Mouse (Mus musculus): ENCODE measurements around the gene Rpa2.

DNA sequence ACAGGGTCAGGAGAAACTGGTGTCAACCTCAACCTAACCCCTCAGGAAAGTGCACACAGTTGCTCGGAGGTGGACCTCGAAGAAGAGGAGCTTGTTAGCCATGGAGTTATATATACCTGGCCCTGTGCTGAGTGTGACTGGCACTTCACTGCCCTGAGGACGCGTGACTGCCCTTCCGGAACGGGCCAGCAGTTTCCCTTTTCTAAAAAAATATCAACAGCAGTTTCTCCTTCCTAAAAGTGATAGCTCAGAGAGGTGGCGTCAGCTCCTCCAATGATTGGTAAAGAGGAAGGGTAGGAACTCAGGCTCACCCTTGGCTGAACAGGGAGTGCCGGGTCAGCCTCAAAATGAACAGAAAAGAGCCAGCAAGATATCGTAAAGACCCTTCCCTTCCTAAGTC is 25.9 kb downstream of the Rpa2 start:
- TF ChIP-seq CTCF (IDR thresholded peaks at IDR 0.05; ENCODE audit: control insufficient read depth, insufficient read depth, low read length) (peak; percentile 18; the same call in 1 of the 2 replicates), POLR2A (IDR thresholded peaks at IDR 0.05; ENCODE audit: borderline replicate concordance, control insufficient read depth, low read depth, low read length) (no peak; the same call in 1 of the 2 replicates)
